Mouse (Mus musculus): ENCODE results near the gene 2610528A11Rik. TPM values are rescaled to one million over a fixed set of nuclear protein-coding genes. Genes with fewer than 3 reads are reported as not detected.

The 2610528A11Rik gene
- total and polyA plus RNA-seq, 3 experiments: 0.14 TPM; not detected in 2

GRCm38 (mm10) chr14:37095556-37095955 lies 18.3 kb downstream of the 2610528A11Rik start:
- Histone ChIP-seq H3K36me3 (ENCODE audit: control insufficient read depth in 1 of 2, insufficient read depth in 2 of 2, low read length in 2 of 2) (no peaks in the 10 kb centered on the region), H3K9me3 (replicated peaks; ENCODE audit: insufficient read depth, low read length) (no peaks in the 10 kb centered on the region), H3K27me3 (ENCODE audit: control insufficient read depth in 1 of 2, insufficient read depth in 2 of 2, low read length in 2 of 2) (no peaks in the 10 kb centered on the region), H3K4me1 (ENCODE audit: control insufficient read depth in 1 of 2, insufficient read depth in 2 of 2, low read length in 2 of 2) (no peaks in the 10 kb centered on the region), H3K4me3 (ENCODE audit: control insufficient read depth in 1 of 2, insufficient read depth in 1 of 2, low read depth in 2 of 2, low read length in 2 of 2) (no peak overlapping the region), H3K27ac (ENCODE audit: control insufficient read depth, low read depth, low read length) (no peak overlapping the region), H3K9ac (ENCODE audit: control insufficient read depth, low read depth, low read length, poor library complexity, severe bottlenecking) (no peak overlapping the region), H3K79me2 (ENCODE audit: control insufficient read depth, insufficient read depth, low read length, poor library complexity) (no peaks in the 10 kb centered on the region)
- TF ChIP-seq HCFC1 (IDR thresholded peaks at IDR 0.05; ENCODE audit: low read depth, low read length) (no peak), CTCF (IDR thresholded peaks at IDR 0.05 in 2 of 3, conservative IDR thresholded peaks at IDR 0.05 in 1 of 3; ENCODE audit: control insufficient read depth in 1 of 3, insufficient read depth in 1 of 3, low read depth in 2 of 3, low read length in 3 of 3, poor library complexity in 1 of 3, severe bottlenecking in 1 of 3) (no peak), TCF12 (IDR thresholded peaks at IDR 0.05; ENCODE audit: low read depth, low read length) (no peak), MAX (IDR thresholded peaks at IDR 0.05; ENCODE audit: low read length) (no peak), BHLHE40 (IDR thresholded peaks at IDR 0.05; ENCODE audit: borderline replicate concordance, low read depth, low read length) (no peak), ZC3H11A (IDR thresholded peaks at IDR 0.05; ENCODE audit: low read depth, low read length) (no peak), NRF1 (IDR thresholded peaks at IDR 0.05; ENCODE audit: insufficient read depth, low read depth, low read length, poor library complexity, severe bottlenecking) (no peak), TAL1 (IDR thresholded peaks at IDR 0.05; ENCODE audit: low read length) (no peak), MAFK (IDR thresholded peaks at IDR 0.05; ENCODE audit: borderline replicate concordance, low read depth, low read length) (no peak), KAT2A (conservative IDR thresholded peaks at IDR 0.05; ENCODE audit: low read depth, low read length) (no peak), POLR2A (IDR thresholded peaks at IDR 0.05; ENCODE audit: control insufficient read depth in 1 of 2, insufficient read depth in 1 of 2, low read depth in 1 of 2, low read length in 2 of 2, poor library complexity in 1 of 2) (no peak), MEF2A (IDR thresholded peaks at IDR 0.05; ENCODE audit: extremely low read depth, insufficient replicate concordance, low read depth, low read length, poor library complexity, severe bottlenecking) (no peak), ZNF384 (IDR thresholded peaks at IDR 0.05; ENCODE audit: low read depth, low read length) (no peak), USF1 (IDR thresholded peaks at IDR 0.05; ENCODE audit: low read depth, low read length) (no peak), E2F4 (IDR thresholded peaks at IDR 0.05; ENCODE audit: borderline replicate concordance, low read depth, low read length) (no peak)
- DNase-seq (ENCODE audit: low read depth, low spot score): no peak

GRCm38 (mm10) chr14:37094436-37094835 lies 19.4 kb downstream of the 2610528A11Rik start:
- no peak overlapping the region for H3K4me3 ChIP-seq (ENCODE audit: control insufficient read depth in 1 of 2, insufficient read depth in 1 of 2, low read depth in 2 of 2, low read length in 2 of 2)
- no peak for DNase-seq (ENCODE audit: low read depth, low spot score)
- no peak for TF ChIP-seq MEF2A (IDR thresholded peaks at IDR 0.05; ENCODE audit: extremely low read depth, insufficient replicate concordance, low read depth, low read length, poor library complexity, severe bottlenecking)
- TF ChIP-seq ZMIZ1 (IDR thresholded peaks at IDR 0.05; ENCODE audit: low read depth, low read length): no peak
- TF ChIP-seq ZNF384 (IDR thresholded peaks at IDR 0.05; ENCODE audit: low read depth, low read length): no peak
- no peak for TF ChIP-seq SMC3 (IDR thresholded peaks at IDR 0.05; ENCODE audit: low read depth, low read length)
- no peak for TF ChIP-seq CHD2 (IDR thresholded peaks at IDR 0.05; ENCODE audit: low read length)
- no peak for TF ChIP-seq GABPA (IDR thresholded peaks at IDR 0.05; ENCODE audit: low read depth, low read length)
- TF ChIP-seq MAFK (IDR thresholded peaks at IDR 0.05; ENCODE audit: borderline replicate concordance, low read depth, low read length): no peak
- TF ChIP-seq USF2 (IDR thresholded peaks at IDR 0.05; ENCODE audit: borderline replicate concordance in 1 of 2, insufficient read depth in 1 of 2, low read depth in 1 of 2, low read length in 2 of 2): no peak
- TF ChIP-seq CHD1 (IDR thresholded peaks at IDR 0.05; ENCODE audit: low read depth, low read length): no peak
- TF ChIP-seq SIN3A (IDR thresholded peaks at IDR 0.05; ENCODE audit: low read length): no peak
- H3K27me3 ChIP-seq (ENCODE audit: control insufficient read depth in 1 of 2, insufficient read depth in 2 of 2, low read length in 2 of 2): no peaks in the 10 kb centered on the region
- H3K27ac ChIP-seq (ENCODE audit: control insufficient read depth, low read depth, low read length): no peak overlapping the region
- H3K4me1 ChIP-seq (ENCODE audit: control insufficient read depth in 1 of 2, insufficient read depth in 2 of 2, low read length in 2 of 2): no peaks in the 10 kb centered on the region
- H3K36me3 ChIP-seq (ENCODE audit: control insufficient read depth in 1 of 2, insufficient read depth in 2 of 2, low read length in 2 of 2): no peaks in the 10 kb centered on the region
- H3K9ac ChIP-seq (ENCODE audit: control insufficient read depth, low read depth, low read length, poor library complexity, severe bottlenecking): no peak overlapping the region
- no peaks in the 10 kb centered on the region for H3K79me2 ChIP-seq (ENCODE audit: control insufficient read depth, insufficient read depth, low read length, poor library complexity)
- H3K9me3 ChIP-seq (replicated peaks; ENCODE audit: insufficient read depth, low read length): no peaks in the 10 kb centered on the region

Data from MEL (cell line).